Comparison of ENCODE assay signal across 14 mouse cellular contexts in genomic region chr4:142350986-142351385, GRCm38 (mm10).
A peak's percentile ranks its signal among the peaks of the same experiment; 100 is the strongest.
DNase-seq lines count a peak whose midpoint lies in the region.
"Had no signal": no experiment of that assay in that cellular context is flagged by ENCODE, and none has a peak within 500 bp of the region (broad histone marks: within the 10 kb centered on the region; RNA-seq: fewer than 3 reads in every experiment).

No protein-coding gene starts in this region.

- peak; percentile 57 to 70 for DNase-seq in adrenal gland, adult (ENCODE audit: inconsistent age in 2 of 2, low spot score in 1 of 2)
- no peak for DNase-seq in adrenal gland, adult 18-20 months (ENCODE audit: low spot score in 2 of 2)
- DNase-seq: adrenal gland, adult 2 months; adrenal gland, adult 8-10 months; adrenal gland, postnatal 10 days; adrenal gland, postnatal 14 days; adrenal gland, postnatal 25 days; B cell, adult 2 months; cerebellum, adult 11 months; cerebellum, adult 11-12 months; cerebellum, adult 18-20 months; cerebellum, adult 2 months; cerebellum, adult 8-10 months; cerebellum, adult 9-10 months had no signal

Comparison
In these comparisons a context has a peak if more than half of its experiments do, and no peak if none do; other contexts are left out.
1. DNase-seq: peak in adrenal gland, adult (2 of 2); none in adrenal gland, adult 18-20 months (0 of 2).